Mouse (Mus musculus) right cerebral cortex, postnatal 14 days (tissue): ENCODE data around the gene Pdgfd.
"Not testable (repeated sequence)": the region's sequence is repeated elsewhere in the genome, so short reads cannot be mapped to it uniquely, and the experiment has no call there.

Source experiments
- DNase-seq: peaks from one replicate; pipeline ENCODE4 v3.0.0; 2022

The Pdgfd gene

GRCm38 (mm10) chr9:6168391-6169037, at the start of gene Pdgfd:
Gene Pdgfd, plus strand, starts transcription at chr9:6168584.
- DNase-seq, result peak; percentile 26

GRCm38 (mm10) chr9:6169038-6169431, 651 bp downstream of the Pdgfd start:
- DNase-seq, result no peak

DNA sequence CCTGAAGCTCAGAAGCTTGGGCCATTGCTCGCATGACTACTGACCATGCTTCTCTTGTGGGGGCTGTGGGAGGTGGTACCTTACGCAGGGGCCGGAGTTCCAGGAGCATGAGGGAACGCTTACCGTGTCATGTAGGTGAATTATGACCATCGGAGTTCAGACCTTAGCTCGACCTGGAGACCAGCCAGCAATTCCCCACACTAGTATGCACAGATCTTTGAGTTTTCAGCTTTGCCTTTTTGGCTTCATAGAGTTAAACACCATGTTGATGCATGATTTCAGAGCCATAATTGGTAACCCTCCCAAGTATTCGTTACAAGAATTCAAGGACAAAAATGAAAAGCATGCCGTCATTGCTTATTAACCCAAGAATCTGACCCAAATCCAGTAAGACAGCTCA, 2.6 kb downstream of the Pdgfd start:
- DNase-seq, result no peak

DNA sequence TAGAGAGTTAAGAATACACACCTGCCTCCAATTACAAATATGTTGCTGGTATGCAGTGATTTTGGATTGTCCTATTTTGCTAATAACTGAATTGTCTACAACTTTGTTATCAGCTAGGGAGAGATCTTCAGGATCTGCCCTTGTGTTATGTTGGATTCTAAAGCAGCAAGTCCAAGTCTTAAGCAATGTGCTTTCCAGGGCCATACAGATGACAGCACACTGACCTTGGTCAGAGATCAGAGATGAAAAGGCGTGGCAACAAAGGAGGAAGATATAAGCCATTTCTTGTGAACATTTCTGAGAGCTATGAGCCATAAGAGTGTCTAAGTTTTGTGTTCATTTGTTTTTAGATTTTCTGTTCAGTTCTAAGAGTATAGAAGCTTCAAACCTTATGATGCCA, 4.9 kb downstream of the Pdgfd start:
- no peak for DNase-seq

GRCm38 (mm10) chr9:6175731-6176130, 7.3 kb downstream of the Pdgfd start:
- DNase-seq, result no peak

DNA sequence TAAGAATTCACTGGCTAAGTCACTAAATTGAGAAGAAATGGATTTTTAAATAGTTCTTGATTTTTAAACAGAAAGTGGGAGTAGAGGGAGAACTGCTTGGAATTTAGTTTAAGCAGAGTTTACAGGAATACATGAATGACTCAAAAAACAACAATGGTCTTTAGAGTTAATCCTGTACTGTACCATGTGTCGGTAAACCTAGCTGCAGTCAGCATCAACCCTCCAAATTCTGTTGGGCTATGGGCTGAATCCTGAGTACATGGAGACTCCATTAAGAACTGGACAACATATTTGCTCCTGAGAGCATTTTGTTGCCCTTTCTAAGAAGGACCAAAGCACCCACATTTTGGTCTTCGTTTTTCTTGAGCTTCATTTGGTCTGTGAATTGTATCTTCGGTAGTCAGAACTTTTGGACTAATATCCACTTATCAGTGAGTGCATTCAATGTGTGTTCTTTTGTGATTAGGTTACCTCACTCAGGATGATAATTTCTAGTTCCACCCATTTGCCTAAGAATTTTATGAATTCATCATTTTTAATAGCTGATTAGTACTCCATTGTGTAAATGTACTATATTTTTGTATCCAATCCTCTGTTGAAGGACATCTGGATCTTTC, 14.0 kb downstream of the Pdgfd start:
- DNase-seq, result no peak

DNA sequence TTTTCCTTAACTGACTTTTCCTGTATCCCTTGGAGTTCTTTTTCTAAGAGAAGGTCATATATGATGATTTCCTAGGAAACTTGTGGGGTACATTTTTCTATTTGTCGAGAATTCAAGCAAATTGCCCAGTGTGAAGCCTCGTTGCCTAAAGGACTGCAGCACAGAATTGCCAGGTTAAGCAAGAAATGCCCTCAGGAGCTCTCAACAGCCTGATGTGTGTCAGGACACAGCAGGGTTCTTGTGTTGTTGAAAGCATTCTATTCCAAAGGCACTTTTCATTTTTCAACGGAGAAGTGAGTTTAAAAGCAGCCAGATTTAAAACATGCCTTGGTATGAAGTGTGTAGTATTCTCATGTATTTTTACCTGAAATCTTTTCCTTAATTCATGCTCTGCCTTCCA, 19.6 kb downstream of the Pdgfd start:
- no peak for DNase-seq

GRCm38 (mm10) chr9:6193352-6193751, 25.0 kb downstream of the Pdgfd start:
- no peak for DNase-seq

DNA sequence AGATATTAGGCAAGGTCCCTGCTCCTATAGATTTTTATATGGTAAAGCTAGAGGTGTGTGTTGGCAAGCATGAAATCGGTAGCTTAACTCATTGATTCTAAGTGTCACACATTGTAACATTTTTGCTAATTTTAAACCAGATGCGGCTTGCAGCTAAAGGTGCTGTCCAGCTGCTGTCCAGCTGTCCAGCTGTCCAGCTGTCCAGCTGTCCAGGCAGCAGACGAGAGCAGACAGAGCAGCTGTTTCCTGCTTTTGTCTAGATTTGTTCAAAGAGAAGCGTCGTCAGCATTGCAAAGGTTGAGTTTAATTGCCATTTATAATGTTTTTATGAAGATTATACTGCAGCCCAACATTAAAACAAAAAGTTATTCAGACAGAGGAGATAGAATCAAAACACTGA, 44.5 kb downstream of the Pdgfd start:
- no peak for DNase-seq

DNA sequence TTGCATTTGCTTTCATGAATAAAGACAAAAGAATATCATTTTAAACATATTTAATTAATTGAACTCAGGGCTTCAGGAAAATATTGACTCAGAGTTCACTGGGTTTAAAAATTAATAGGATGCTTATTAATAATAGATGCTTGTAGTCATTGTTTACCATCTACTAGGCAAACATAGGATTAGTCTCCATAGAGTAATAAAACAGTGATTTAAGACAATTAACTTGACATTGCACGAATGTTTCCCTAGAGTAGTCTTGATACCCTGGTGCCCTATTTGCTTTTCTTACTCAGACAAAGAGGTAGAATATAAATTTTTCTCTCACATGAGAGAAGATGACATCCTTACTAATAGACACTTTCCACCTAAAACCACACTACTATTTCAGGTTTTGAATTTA, 49.1 kb downstream of the Pdgfd start:
- no peak for DNase-seq

- DNase-seq, result not testable (repeated sequence)
Measured at GRCm38 (mm10) chr9:6235982-6236381, 67.6 kb downstream of the Pdgfd start.

DNA sequence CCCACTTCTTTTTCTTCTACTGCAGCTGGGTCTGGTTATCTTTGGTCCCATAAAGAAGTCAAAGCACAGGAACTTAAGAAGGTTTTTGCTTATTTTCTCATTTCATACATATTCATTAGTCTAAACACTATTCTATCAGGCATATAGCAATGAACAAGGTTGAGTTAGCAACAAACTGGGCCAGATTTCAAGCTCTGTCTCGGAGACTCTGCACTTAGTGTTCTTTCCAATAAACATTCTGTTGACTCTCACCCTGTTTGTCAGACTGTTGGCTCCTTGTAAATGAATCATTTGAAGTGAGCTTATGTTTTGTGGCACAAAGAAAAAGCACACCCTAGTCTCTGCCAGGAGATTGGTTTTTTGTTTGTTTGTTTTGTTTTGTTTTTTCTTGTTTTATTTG, 81.9 kb downstream of the Pdgfd start:
- DNase-seq, result no peak

DNA sequence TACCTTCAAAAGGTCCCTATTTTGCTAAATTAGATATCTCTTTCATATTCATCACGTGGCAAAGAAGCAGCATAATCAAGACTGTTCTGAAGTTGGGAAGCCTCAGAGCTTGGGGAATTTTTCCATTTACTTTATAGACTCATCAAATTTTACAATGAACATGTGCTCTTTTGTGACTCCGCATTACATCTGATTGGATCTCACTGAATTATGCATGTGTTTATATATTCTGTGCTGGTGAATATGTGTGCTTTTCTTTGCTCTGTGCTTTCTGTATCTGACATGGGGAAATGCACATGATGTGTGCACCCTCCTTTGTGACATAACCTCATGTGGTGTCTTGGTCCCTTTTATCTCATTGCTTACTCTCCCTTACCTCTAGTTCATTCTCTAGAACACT, 83.6 kb downstream of the Pdgfd start:
- no peak for DNase-seq

DNA sequence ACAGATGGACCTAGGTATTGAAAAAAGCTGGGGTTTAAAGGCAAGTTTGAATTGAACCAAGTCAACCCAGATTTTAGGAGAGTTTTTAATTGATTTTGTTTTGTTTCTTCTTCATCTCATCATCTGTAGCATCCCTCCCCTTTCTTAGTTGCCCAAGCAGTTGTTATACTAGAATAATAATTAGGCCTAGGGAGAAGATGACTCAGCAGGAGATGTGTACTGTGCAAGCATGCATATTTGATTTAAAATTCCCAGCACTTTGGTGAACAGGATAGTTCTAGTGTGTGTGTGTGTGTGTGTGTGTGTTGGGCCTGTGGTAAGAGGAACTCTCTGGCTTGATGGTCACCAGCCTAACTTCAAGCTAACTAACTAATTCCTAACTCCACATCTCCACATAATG, 88.7 kb downstream of the Pdgfd start:
- no peak for DNase-seq

- no peak for DNase-seq
Measured at GRCm38 (mm10) chr9:6264820-6265219, 96.4 kb downstream of the Pdgfd start.

- DNase-seq, result no peak
Measured at GRCm38 (mm10) chr9:6269796-6270280, 101.5 kb downstream of the Pdgfd start, which contains the start of gene Ddi1. Gene Ddi1, minus strand, starts transcription at chr9:6269846.

GRCm38 (mm10) chr9:6276395-6276794, 108.0 kb downstream of the Pdgfd start:
- DNase-seq, result no peak

- no peak for DNase-seq
Measured at GRCm38 (mm10) chr9:6277526-6277925, 109.1 kb downstream of the Pdgfd start.

DNA sequence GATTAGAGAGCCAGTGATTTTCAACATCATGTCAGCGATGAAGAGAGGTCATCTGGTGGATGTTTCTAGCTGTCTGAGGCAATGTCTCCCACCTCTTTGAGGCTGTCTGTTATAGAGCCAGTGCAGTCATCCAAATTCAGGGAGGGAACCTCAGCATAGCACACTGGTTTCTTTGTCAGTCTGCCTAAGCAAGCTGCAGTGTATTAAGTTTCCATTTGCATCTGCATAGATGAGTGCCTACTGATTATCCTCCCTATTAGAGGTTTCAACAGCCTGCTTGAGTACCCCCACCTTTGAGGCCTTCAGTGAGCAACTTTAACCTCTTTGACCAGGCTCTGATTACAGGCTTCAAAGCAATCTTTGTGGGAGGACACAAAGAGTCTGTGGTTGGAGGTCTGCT, 118.4 kb downstream of the Pdgfd start:
- DNase-seq, result no peak

DNA sequence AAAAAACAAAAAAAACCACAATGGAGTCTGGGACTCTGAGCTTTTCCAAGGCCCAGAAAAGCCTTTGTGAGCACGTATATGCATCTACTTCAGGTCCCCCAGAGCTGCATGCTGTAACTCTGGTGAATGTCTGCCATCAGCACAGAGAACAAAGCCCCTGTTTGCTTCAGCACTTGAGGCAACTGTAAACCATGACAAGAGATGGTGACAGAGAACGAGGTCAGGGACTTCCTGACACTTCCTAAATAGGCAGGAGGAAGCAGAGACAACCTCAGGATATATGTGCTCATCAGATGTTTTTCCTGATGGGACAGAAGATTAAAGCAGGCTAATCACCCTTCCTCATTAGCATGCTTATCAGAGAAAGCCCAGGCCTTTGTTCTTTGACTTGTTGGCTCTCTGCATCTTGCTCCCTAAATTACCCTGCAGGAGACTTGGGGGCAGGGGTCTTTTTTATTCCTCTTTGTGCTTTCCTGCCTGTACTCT, 120.9 kb downstream of the Pdgfd start:
- DNase-seq, result no peak

DNA sequence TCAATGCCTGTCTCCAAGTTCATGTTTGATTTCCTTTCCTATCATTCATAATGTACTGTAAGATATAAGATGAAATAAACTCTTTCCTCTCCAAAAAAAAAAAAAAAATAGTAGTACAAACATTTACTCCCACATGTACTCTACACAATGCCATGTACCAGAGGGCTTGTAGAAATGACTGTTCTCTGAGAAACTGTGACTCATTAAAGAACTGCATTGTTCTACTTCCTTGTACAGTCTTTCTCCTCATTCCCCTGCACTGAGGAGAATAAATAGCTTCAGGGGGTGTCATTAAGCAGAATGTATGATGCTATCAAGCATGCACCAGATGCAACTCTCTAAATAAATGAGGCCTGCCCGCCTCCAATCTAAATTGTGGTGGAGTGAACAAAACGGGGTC, 130.2 kb downstream of the Pdgfd start:
- DNase-seq, result no peak

DNA sequence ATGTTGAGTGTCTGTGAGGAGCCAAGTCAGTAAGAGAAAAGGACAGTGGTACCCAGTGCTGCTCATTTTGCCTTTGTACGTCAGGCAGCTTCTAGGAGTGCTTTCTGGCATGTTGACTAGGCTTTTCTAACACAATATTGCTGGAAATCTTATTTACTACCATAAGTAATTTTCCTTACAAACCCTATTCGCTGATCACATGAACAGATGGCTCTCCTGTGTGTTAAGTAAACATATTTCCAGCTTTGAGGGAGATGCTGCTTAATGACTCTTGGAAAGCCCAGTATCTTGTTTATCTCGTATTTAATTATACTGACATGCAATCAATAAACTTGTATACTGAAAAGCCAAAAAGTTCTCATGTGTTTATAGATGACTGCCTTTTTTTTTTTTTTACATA, 133.7 kb downstream of the Pdgfd start:
- DNase-seq, result no peak

GRCm38 (mm10) chr9:6304590-6304989, 136.2 kb downstream of the Pdgfd start:
- DNase-seq, result no peak

- no peak for DNase-seq
Measured at GRCm38 (mm10) chr9:6305847-6306246, 137.5 kb downstream of the Pdgfd start.

DNA sequence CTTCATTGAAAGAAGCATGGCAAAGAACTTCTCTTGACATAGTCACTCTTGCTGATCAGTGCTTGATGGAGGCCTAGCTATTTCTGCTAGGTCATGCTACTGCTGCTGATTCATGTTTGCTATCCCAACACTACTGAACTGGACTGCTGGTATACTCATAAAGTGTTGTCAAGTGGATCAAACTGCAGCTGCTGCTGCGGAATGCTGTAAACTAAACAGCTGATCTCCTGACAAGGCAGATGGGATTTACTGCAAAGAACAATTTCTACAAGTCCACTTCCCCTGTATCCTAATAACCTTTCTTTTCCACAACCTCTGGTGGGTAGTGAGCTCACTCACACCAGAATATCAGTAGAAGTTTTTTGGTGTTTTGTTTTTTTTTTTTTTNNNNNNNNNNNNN, 148.7 kb downstream of the Pdgfd start:
- no peak for DNase-seq
